Mouse (Mus musculus) embryonic facial prominence, embryonic 10.5 days (tissue): ENCODE measurements at regions not wholly inside any gene's neighbourhood (a gene's known extent, or its start where the extent isn't known, plus 50 kb on each side); places are given as distances from the start of the nearest gene placed in this dataset.

ENCODE experiments used
- DNase-seq: peaks from one replicate; pipeline ENCODE4 v3.0.0-alpha.2; 2017; ENCODE audit warnings: low spot score
- H3K27ac ChIP-seq: fragments of 300-500 bp; sonication (generic); replicated peaks from 2 replicates; pipeline ENCODE4 v1.5.1; 2016; ENCODE audit warnings: mild to moderate bottlenecking
- H3K27me3 ChIP-seq: fragments of 300-500 bp; sonication (generic); replicated peaks from 2 replicates; pipeline ENCODE4 v1.6.1; 2016; ENCODE audit warnings: low read depth, mild to moderate bottlenecking; ENCODE audit not compliant: poor library complexity, severe bottlenecking
- H3K36me3 ChIP-seq: fragments of 300-500 bp; sonication (generic); replicated peaks from 2 replicates; pipeline ENCODE4 v1.6.1; 2016; ENCODE audit warnings: mild to moderate bottlenecking, moderate library complexity
- H3K4me1 ChIP-seq: fragments of 300-500 bp; sonication (generic); 2 replicates; pipeline ENCODE4 v1.6.1; 2016
- H3K4me3 ChIP-seq: fragments of 300-500 bp; sonication (generic); 2 replicates; pipeline ENCODE4 v1.5.1; 2016; ENCODE audit warnings: mild to moderate bottlenecking, moderate library complexity
- H3K9me3 ChIP-seq: fragments of 300-500 bp; sonication (generic); 2 replicates; pipeline ENCODE4 v1.6.1; 2016; ENCODE audit warnings: mild to moderate bottlenecking
- WGBS: fragments of 180-500 bp; shearing (Covaris S2); methylation state at CpG from one replicate; pipeline ENCODE4 v1.1.7; 2016; 5-methylcytosine and 5-hydroxymethylcytosine counted together

DNA sequence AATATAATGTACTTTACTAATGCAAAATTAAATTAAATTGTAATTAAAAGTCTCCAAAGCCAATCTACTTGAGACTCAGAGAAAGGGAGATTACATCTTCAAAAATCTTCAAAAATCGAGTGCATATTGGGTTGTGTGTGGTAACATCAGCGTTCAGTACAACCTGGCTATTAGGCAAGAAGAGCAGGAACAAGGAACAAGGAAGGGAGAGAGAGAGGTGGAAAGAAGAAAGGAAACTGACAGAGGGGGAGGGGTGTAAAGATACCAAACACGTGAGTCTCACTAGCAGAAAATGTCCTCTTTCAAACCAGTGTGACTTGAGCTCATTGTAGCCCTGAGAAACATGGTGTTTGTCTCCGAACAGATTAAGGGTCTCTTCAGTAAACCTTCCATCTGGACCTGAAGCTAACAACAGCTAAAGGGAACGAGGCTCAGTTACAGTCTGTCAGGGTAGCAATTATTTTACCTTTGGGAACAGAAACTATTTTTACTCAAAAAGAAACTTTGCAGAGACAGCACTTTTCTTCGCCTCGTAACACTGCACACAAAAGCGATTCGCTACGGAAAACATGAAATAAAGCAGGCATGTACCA is 67.5 kb upstream of the Cited2 start:
- Histone ChIP-seq H3K4me1 (peaks cover 38% of the 10 kb centered on the region), H3K27me3 (no peaks in the 10 kb centered on the region; the same call in 1 of the 2 replicates), H3K4me3 (no peak overlapping the region), H3K36me3 (no peaks in the 10 kb centered on the region), H3K27ac (no peak overlapping the region; the same call in 1 of the 2 replicates), H3K9me3 (no peaks in the 10 kb centered on the region)
- DNase-seq = no peak
- 61% methylated on average over 10 of the region's 10 CpGs for WGBS

DNA sequence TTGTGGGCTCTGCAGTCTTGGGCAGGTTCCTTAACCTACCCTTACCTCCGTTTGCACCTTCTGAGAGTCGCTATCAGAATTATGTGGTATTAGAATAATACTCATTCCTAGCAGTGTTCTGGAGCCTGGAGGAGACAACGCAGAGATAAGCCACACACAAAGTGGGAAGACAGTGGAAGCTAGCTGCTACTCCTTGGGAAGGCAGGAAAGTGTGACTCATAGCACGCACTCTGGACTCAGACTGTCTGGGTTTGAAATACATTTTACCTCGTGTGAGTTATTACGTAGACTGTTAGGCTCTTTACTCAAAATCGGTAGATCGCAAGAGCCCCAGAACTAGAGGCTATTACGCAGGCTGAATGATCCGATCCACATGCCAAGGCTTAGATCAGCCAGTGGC is 66.7 kb upstream of the Cited2 start:
- peaks cover 38% of the 10 kb centered on the region for H3K4me1 ChIP-seq
- 75% methylated on average over 10 of the region's 10 CpGs for WGBS
- no peak overlapping the region for H3K27ac ChIP-seq
- no peaks in the 10 kb centered on the region for H3K9me3 ChIP-seq
- no peaks in the 10 kb centered on the region; the same call in 1 of the 2 replicates for H3K27me3 ChIP-seq
- no peak for DNase-seq
- H3K36me3 ChIP-seq = no peaks in the 10 kb centered on the region
- no peak overlapping the region for H3K4me3 ChIP-seq

DNA sequence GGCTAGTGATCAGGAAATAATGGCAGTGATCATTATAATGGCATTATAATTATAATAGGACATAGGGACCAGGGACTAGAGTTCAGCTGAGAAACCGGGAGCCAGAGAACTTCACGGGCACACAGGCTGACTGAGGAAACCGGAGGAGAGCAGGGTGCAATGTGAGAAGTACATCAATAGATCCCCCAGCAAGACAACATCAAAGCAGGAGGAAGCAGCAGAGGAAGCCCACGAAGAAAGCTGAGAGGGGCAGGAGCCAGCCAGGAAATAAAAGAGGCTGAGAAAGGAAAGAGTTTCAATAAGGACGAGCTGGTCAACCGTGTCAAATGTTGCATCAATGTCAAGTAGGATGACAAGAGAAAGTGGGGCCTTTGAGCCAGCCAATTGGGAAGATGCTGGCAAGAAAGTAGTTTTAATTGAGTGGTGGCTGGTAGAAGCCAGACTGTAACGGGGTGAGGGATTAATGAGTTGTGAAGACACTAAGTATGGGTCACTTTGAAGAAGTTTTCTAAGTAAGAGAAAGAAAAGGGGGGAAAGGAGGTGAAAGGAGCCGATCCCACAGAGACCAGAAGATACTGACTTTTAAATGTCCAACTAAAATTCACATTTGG is 66.0 kb upstream of the Cited2 start:
- 13% methylated on average over 8 of the region's 8 CpGs for whole genome bisulfite sequencing
- Histone ChIP-seq H3K27ac (no peak overlapping the region), H3K27me3 (no peaks in the 10 kb centered on the region; the same call in 1 of the 2 replicates), H3K4me1 (peaks cover 38% of the 10 kb centered on the region), H3K9me3 (no peaks in the 10 kb centered on the region), H3K36me3 (no peaks in the 10 kb centered on the region), H3K4me3 (no peak overlapping the region)
- no peak for DNase-seq

DNA sequence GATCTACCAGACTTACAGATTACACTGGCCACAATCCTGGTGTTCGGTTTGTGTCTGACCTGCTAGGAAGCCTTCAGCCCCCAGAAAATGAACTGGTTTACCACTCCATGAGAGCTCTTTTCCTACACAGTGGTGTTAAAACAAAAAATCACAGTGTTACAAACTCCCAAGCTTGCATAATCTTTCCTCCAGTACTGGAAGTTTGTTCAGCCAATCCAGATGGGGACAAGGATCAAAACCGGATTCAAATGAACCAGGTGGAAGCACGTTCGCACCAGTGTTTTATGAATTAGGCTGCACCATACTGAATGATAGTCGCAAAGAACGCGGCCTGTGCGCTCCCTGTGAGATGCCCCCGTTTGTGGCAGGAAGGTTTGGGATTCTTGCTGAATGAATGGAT is 63.4 kb upstream of the Cited2 start:
- DNase-seq = no peak
- Histone ChIP-seq H3K27me3 (no peaks in the 10 kb centered on the region; the same call in 1 of the 2 replicates), H3K9me3 (no peaks in the 10 kb centered on the region), H3K4me1 (peaks cover 19% of the 10 kb centered on the region), H3K27ac (no peak overlapping the region), H3K36me3 (no peaks in the 10 kb centered on the region), H3K4me3 (no peak overlapping the region)
- 93% methylated on average over 9 of the region's 9 CpGs for WGBS

DNA sequence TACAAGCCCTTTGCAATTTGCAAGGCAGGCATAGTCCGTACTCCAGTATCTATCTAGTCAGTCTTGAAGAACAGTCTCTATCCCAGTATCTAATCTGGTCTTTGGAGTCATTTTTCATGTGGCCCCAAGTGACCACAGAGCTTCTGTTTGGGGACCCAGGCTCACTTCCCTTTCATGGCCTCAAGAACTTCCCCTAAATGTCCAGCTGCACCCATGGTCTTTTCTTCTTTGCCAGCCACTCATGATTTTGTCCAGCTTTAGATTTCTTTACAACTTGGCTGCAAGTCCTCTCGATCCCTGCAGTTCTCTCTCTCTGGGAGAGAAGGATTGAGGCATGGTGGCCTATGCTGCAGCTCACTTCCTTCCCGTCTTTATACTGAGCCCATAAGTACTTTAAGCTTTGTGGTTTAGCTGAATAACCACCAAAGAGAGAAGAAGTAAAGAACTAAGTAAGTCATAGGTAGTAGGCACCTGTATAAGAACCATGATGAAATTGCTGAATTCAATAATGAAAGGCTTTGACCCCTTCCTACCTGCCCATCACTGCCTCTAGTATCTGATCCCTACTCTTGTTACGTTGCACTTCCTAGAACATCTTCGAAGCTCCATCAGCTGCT is 62.1 kb upstream of the Cited2 start:
- 92% methylated on average over 5 of the region's 5 CpGs for WGBS
- Histone ChIP-seq H3K36me3 (no peaks in the 10 kb centered on the region), H3K4me1 (peaks cover 12% of the 10 kb centered on the region), H3K27me3 (no peaks in the 10 kb centered on the region; the same call in 1 of the 2 replicates), H3K9me3 (no peaks in the 10 kb centered on the region), H3K27ac (no peak overlapping the region), H3K4me3 (no peak overlapping the region)
- no peak for DNase-seq

DNA sequence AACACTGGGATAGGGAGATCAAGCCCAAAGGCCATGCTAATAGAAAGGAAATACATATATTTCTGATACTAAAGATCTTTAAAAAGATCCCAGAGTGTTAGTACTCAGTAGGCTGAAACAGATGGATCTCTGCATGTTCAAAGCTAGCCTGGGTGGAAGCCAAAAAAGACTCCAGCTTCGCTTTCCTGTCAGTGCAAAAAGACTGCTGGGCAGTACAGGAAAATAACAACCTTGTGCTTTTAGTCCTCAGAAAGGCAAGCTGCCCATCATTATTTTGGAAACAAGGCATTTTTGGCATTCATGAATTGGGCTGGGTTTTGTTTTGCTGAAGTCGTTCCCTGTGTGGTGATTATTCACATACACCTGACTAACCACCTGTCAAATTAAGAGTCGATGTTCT is 56.9 kb upstream of the Cited2 start:
- H3K4me3 ChIP-seq = no peak overlapping the region
- no peaks in the 10 kb centered on the region for H3K4me1 ChIP-seq
- H3K27ac ChIP-seq = no peak overlapping the region
- no peaks in the 10 kb centered on the region for H3K36me3 ChIP-seq
- DNase-seq = no peak
- no peaks in the 10 kb centered on the region for H3K9me3 ChIP-seq
- no peaks in the 10 kb centered on the region for H3K27me3 ChIP-seq
- 82% methylated on average over 3 of the region's 3 CpGs for WGBS

DNA sequence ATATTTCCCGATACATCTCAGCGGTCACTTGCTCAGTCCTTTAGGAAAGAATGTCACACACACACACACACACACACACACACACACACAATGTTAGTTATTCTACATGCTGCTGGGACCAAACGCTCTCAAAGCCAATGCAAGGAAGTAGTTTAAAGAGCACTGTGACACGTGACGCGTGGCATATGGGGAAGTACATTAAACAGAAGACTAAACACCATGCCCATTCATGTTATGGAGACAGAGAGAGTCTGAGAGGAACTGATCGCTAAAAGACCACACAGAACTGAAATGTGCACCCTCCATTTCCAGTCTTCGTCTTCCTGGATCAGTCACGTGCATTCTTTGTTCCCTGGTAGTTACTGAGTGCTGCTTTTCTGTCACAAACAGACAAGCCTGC is 53.6 kb upstream of the Cited2 start:
- Histone ChIP-seq H3K4me1 (no peaks in the 10 kb centered on the region), H3K36me3 (no peaks in the 10 kb centered on the region), H3K27me3 (no peaks in the 10 kb centered on the region), H3K9me3 (no peaks in the 10 kb centered on the region), H3K27ac (no peak overlapping the region), H3K4me3 (no peak overlapping the region)
- 92% methylated on average over 9 of the region's 9 CpGs for WGBS
- no peak for DNase-seq
